Mouse (Mus musculus): ENCODE data around the gene Slamf1. TPM values are rescaled to one million over a fixed set of nuclear protein-coding genes. Genes with fewer than 3 reads are reported as not detected.

Gene Slamf1
- polyA plus RNA-seq (2012; ENCODE audit: insufficient read depth, low replicate concordance): 6.4 and 38.5 TPM in 2 replicates

DNA sequence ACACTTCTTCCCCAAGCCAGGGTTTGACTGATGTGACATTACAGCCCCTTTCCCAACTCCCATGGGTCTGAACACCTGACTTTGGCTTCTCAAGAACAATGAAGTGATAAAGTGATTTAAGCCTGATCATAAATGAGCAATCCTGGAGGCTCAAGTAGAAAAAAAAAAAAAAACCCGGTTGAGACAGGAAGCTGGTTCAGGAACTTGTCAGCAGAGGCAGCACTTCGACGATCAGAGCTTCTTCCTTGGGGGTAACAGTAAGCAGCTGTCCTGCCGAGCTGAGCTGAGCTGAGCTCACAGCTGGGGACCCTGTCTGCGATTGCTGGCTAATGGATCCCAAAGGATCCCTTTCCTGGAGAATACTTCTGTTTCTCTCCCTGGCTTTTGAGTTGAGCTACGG, at the start of gene Slamf1:
Slamf1 (plus strand) TSS at position 230 of the 400 bp plus-strand sequence.
- Histone ChIP-seq H3K4me1 (peaks cover 64% of the 10 kb centered on the region), H3K27me3 (replicated peaks) (no peaks in the 10 kb centered on the region), H3K9me3 (no peaks in the 10 kb centered on the region), H3K36me3 (replicated peaks; ENCODE audit: low read length) (peaks cover 40% of the 10 kb centered on the region), H3K4me3 (replicated peaks) (peak within 1 kb of the TSS; percentile 94)
- no peak for TF ChIP-seq FLI1 (IDR thresholded peaks at IDR 0.05; ENCODE audit: low read length)
- no peak for TF ChIP-seq GATA1 (IDR thresholded peaks at IDR 0.05; ENCODE audit: borderline replicate concordance, low read length)

DNA sequence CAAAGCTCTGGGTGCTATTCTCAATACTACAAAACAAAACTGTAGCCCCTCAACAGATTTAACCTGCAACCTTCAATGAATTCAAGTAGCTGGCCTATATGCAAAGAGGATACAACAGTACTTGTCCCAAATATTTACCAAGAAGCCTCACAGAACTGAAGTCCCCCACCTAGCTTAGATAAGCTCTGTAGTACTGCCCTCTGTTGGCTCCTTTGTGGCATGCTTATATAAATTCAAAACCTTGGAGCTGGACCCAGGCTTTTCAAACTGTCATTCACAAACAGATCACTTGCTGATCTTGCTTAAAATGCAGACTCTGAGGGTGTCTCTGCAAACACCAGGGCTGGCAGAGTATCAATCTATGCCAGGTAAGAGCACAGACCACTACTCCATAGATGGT, 35.7 kb upstream of the Slamf1 start:
- TF ChIP-seq FLI1 (IDR thresholded peaks at IDR 0.05; ENCODE audit: low read length): no peak
- no peak for TF ChIP-seq GATA1 (IDR thresholded peaks at IDR 0.05; ENCODE audit: borderline replicate concordance, low read length)

DNA sequence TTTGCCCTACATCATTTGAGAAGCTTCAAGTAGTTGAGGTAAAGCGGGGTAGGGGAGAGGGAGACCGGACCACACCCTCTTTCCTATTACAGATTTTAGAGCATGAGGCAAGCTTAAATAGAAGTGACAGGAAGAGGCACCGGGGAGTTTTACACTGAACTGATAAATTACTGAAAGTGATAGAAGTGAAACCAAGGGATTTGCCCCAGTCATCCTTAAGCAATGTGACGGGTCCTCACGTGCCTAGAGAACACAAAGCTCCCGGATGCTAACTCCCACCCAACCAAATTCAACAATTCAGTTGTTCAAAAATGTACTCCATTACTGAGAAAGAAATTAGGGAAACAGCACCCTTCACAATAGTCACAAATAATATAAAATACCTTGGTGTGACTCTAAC, 32.0 kb upstream of the Slamf1 start:
- no peak for TF ChIP-seq FLI1 (IDR thresholded peaks at IDR 0.05; ENCODE audit: low read length)
- no peak for TF ChIP-seq GATA1 (IDR thresholded peaks at IDR 0.05; ENCODE audit: borderline replicate concordance, low read length)
- H3K4me3 ChIP-seq (replicated peaks): no peak overlapping the region
- no peaks in the 10 kb centered on the region for H3K27me3 ChIP-seq (replicated peaks)
- peaks cover 40% of the 10 kb centered on the region for H3K4me1 ChIP-seq
- H3K9me3 ChIP-seq: no peaks in the 10 kb centered on the region
- no peaks in the 10 kb centered on the region for H3K36me3 ChIP-seq (replicated peaks; ENCODE audit: low read length)

More for the DNA sequence above, 35.7 kb upstream of the Slamf1 start:
- H3K9me3 ChIP-seq: peaks cover 21% of the 10 kb centered on the region
- H3K27me3 ChIP-seq (replicated peaks): no peaks in the 10 kb centered on the region
- H3K36me3 ChIP-seq (replicated peaks; ENCODE audit: low read length): no peaks in the 10 kb centered on the region
- H3K4me1 ChIP-seq: peaks cover 25% of the 10 kb centered on the region
- H3K4me3 ChIP-seq (replicated peaks): no peak overlapping the region

DNA sequence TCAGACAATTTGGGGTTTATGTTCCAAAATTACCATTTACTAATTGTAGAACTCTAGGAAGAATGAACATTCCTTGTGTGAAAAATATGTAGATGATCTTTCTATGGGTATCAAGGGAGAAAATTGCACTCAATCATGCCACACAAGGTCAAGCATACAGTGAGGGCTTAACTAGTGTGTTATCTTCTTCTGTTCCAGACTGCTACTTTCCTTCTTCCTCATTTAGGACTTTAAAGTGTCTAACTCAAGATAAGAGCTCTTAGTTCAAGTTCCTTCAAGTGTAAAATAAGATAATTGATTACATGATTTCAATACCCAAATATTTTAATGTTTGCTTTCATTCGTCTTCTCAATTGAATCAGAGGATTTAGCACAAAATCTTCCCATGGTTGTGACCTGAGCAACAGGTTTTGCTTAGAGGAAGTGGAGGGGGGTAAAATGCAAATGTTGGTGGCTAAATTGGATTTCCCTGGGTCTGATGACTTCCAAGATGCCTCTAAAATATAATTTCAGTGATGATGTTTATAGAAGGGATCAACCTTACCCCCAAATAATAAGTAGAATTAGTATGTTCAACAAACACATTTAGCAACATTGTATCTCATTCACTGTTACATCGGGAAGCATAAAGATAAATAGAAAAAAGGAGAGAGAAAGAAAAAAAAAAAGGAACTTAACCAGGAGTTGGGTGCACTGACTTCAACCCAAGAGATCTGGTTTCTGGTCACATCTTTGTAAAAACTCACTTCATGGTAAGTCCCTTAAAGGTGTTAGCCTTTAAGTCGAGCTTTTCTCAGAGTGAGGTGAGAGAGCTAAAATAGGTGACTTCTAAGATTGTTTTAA, 18.6 kb upstream of the Slamf1 start:
- peaks cover 6% of the 10 kb centered on the region for H3K9me3 ChIP-seq
- TF ChIP-seq GATA1 (IDR thresholded peaks at IDR 0.05; ENCODE audit: borderline replicate concordance, low read length) (no peak), FLI1 (IDR thresholded peaks at IDR 0.05; ENCODE audit: low read length) (no peak)
- H3K4me1 ChIP-seq: peaks cover 13% of the 10 kb centered on the region; the same call in 1 of the 2 replicates
- no peak overlapping the region for H3K4me3 ChIP-seq (replicated peaks)
- no peaks in the 10 kb centered on the region for H3K27me3 ChIP-seq (replicated peaks)
- peaks cover 5% of the 10 kb centered on the region for H3K36me3 ChIP-seq (replicated peaks; ENCODE audit: low read length)

DNA sequence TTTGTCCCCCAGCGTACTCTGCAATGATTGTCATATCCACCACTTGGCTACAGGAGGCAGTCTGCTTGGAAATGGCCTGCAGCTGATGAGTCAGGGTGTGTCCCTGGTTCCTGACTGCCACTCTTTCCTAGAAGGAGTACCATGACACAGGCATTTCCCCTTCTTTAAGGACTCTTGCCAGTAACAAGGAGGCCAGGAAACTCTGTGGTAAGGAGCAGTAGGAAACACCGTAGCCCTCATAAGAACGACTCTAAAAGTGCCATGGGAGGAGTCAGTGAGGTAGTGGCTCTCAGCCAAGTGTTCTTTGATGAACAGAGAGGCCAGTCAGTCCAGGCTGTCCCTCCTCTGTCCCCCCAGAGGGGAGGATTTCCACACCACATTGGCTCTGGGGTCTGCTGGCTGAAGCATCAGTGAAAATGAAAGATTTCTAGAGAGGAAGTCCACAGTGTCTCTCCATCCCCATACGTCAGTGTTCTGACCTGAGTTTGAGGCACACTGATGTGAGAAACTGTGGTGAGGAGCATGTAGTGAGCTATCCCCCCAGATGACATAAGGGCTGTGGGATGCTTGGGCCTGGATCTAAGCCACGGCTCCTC, 5.0 kb upstream of the Slamf1 start:
- Histone ChIP-seq H3K27me3 (replicated peaks) (no peaks in the 10 kb centered on the region), H3K4me3 (replicated peaks) (peak overlapping the region; percentile 85), H3K4me1 (peaks cover 72% of the 10 kb centered on the region), H3K36me3 (replicated peaks; ENCODE audit: low read length) (no peaks in the 10 kb centered on the region), H3K9me3 (no peaks in the 10 kb centered on the region)
- TF ChIP-seq GATA1 (IDR thresholded peaks at IDR 0.05; ENCODE audit: borderline replicate concordance, low read length) (no peak), FLI1 (IDR thresholded peaks at IDR 0.05; ENCODE audit: low read length) (no peak)

DNA sequence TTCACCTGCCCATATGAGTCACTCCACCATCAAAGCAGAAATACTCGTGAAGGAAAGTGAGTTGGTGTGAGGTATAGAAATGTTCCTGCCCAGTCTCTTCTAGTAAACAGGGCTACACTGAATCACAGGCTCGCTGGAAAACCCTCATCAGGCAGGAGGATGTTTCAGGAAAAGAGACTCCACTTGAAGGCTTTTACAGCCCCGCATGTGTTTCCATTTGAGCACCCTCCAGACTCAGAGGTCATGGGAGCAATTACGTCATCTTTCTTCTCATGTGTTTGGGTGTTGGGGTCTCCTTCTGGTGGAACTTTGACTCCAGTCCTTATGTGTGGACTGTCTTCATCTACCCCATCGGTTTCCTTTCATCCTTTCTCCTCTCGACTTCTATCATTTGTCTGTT, 4.1 kb downstream of the Slamf1 start:
- Histone ChIP-seq H3K27me3 (replicated peaks) (no peaks in the 10 kb centered on the region), H3K36me3 (replicated peaks; ENCODE audit: low read length) (peaks cover 78% of the 10 kb centered on the region), H3K4me1 (peaks cover 63% of the 10 kb centered on the region), H3K4me3 (replicated peaks) (peak overlapping the region; percentile 88), H3K9me3 (no peaks in the 10 kb centered on the region)
- TF ChIP-seq FLI1 (IDR thresholded peaks at IDR 0.05; ENCODE audit: low read length) (no peak), GATA1 (IDR thresholded peaks at IDR 0.05; ENCODE audit: borderline replicate concordance, low read length) (no peak)

DNA sequence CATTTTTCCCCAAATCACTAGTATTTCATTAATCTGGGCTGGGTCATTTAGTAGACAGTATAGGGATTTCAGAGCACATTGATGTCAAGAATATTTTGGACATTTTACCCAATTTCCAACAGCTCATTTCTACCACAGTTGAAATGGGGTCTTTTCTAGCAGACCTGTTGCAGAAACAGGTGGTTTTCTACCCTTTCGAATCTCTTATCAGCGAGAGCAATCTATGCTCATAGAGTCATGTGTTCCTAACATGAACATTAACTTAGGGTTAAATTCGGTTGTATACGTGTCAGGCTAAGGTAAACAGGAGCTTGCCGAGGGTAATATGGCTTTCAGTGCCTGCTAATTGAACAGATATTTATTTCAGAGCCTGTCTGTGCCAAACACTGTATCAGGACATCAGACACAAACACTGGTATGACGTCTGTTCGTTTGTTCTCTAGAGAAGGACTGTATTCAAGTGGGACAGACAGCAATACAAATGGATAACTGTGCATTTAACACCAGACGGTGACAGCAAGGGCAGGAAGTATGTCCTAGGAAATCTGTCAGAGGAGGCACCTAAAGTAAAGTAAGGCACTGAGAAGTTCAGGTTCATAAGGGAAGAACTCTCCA, 5.3 kb downstream of the Slamf1 start:
- TF ChIP-seq GATA1 (IDR thresholded peaks at IDR 0.05; ENCODE audit: borderline replicate concordance, low read length): no peak; the same call in 2 of the 3 replicates
- Histone ChIP-seq H3K36me3 (replicated peaks; ENCODE audit: low read length) (peaks cover 91% of the 10 kb centered on the region), H3K9me3 (no peaks in the 10 kb centered on the region), H3K4me1 (peaks cover 67% of the 10 kb centered on the region), H3K4me3 (replicated peaks) (peak overlapping the region; percentile 88), H3K27me3 (replicated peaks) (no peaks in the 10 kb centered on the region)

DNA sequence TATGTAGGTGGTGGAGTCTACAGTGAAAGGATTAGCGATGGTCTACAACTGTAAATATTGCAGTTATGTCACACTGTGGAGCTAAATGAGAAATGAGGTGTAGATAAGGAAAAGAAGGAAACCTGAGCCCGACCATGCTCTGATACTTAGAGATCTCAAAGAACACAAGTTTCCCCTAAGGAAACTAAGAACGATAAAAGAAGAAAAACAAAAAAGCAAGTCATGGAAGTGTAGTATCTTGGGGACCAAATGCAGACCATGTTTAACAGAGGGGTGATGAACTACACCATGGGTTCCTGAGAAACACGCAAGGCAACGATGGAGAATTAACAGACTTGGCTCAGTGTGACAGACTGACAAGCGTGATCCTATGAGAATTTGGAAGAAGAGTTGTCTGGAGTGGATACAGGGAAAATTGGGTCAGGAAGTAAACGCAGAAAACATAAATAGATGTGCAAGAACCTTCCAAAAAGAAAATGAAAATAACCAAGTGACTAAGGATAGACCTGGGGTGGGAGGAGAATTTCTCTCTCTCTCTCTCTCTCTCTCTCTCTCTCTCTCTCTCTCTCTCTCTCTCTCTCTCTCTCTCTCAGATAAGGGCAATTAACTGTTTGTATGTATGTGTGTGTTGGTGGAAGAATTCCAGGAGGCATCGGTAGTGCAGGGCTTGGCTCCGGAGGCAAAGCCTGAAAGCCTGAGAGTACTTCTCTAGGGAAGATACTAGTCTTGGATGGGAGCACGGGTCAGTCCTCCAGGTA, 6.5 kb downstream of the Slamf1 start:
- no peak for TF ChIP-seq FLI1 (IDR thresholded peaks at IDR 0.05; ENCODE audit: low read length)
- TF ChIP-seq GATA1 (IDR thresholded peaks at IDR 0.05; ENCODE audit: borderline replicate concordance, low read length): peak; percentile 20; the same call in 1 of the 3 replicates
- H3K4me3 ChIP-seq (replicated peaks): peak overlapping the region; percentile 88
- peaks cover 93% of the 10 kb centered on the region for H3K36me3 ChIP-seq (replicated peaks; ENCODE audit: low read length)
- no peaks in the 10 kb centered on the region for H3K9me3 ChIP-seq
- H3K4me1 ChIP-seq: peaks cover 79% of the 10 kb centered on the region
- H3K27me3 ChIP-seq (replicated peaks): no peaks in the 10 kb centered on the region

DNA sequence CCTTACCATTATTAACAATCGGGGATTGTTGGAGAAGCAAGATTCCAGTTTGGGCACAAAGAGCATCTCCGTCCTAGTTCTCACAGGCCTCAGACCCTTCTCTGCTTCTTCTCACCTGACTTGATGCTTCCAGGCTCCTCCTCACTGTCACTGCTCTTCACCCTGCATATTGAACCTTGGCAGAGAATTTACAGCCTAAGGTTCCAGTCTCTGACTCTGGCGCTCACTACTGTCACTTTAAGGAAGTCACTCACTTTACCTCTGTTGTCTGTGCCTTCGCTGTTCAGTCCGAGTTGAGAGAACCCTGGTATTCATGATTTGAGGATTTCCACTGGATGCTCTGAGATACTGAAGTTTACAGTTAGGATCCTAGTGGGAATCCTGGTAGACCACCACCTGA, 7.3 kb downstream of the Slamf1 start:
- Histone ChIP-seq H3K4me3 (replicated peaks) (peak overlapping the region; percentile 88), H3K9me3 (no peaks in the 10 kb centered on the region), H3K36me3 (replicated peaks; ENCODE audit: low read length) (peaks cover 93% of the 10 kb centered on the region), H3K4me1 (peaks cover 87% of the 10 kb centered on the region), H3K27me3 (replicated peaks) (no peaks in the 10 kb centered on the region)
- no peak for TF ChIP-seq GATA1 (IDR thresholded peaks at IDR 0.05; ENCODE audit: borderline replicate concordance, low read length)
- no peak for TF ChIP-seq FLI1 (IDR thresholded peaks at IDR 0.05; ENCODE audit: low read length)

All from megakaryocyte, embryonic 14.5 days (primary cell).